Mouse (Mus musculus): Measurements from ENCODE around the gene Smad3. TPM values are rescaled to one million over a fixed set of nuclear protein-coding genes. Genes with fewer than 3 reads are reported as not detected.

The Smad3 gene
- total and polyA plus RNA-seq, 3 experiments: 12.4 to 18.4 (median 13.0) TPM

DNA sequence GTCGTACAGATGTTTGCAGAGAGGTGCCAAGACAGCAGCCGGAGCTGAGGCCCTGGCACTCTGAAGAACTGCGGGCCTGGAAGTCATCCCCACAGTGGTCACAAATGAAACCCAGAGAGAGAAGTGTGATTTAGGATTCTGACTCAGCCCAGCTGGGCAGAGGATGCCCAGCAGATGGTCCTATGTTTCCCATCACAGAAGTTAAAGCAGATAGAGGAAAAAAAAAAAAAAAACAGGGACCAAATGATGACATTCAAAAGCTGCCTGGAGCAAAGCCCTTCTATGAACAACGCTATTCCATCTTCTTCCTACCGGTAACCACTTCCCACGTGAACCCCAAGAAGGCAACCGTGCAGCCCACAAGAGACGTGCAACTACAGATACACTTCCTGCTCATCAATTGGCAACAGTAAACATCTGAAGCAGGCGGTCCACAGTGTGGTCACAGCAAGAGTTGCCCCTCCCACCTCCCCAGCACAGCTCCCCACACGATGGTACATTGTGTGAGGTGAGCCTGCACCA lies 17.4 kb downstream of the Smad3 start:
- peaks cover 22% of the 10 kb centered on the region for H3K4me1 ChIP-seq (ENCODE audit: control insufficient read depth, insufficient read depth, low read length)
- no peak for DNase-seq
- H3K27me3 ChIP-seq (ENCODE audit: control insufficient read depth, insufficient read depth, low read length): no peaks in the 10 kb centered on the region
- TF ChIP-seq POLR2A (IDR thresholded peaks at IDR 0.05; ENCODE audit: insufficient read depth, low read depth, low read length): no peak
- no peak for TF ChIP-seq CTCF (IDR thresholded peaks at IDR 0.05)
- TF ChIP-seq EP300 (IDR thresholded peaks at IDR 0.05; ENCODE audit: insufficient read depth, low read depth, low read length): no peak
- H3K27ac ChIP-seq: no peak overlapping the region
- H3K79me2 ChIP-seq (replicated peaks; ENCODE audit: control insufficient read depth, insufficient read depth, low read length): no peaks in the 10 kb centered on the region
- intact Hi-C loops (cut with DNase I): no loop called here
- H3K36me3 ChIP-seq (ENCODE audit: control insufficient read depth, insufficient read depth, low read length): no peaks in the 10 kb centered on the region
- H3K4me3 ChIP-seq: no peak overlapping the region
- no peak overlapping the region for H3K9ac ChIP-seq (ENCODE audit: low read depth, low read length)
- 90% methylated on average over 10 of the region's 10 CpGs for WGBS

DNA sequence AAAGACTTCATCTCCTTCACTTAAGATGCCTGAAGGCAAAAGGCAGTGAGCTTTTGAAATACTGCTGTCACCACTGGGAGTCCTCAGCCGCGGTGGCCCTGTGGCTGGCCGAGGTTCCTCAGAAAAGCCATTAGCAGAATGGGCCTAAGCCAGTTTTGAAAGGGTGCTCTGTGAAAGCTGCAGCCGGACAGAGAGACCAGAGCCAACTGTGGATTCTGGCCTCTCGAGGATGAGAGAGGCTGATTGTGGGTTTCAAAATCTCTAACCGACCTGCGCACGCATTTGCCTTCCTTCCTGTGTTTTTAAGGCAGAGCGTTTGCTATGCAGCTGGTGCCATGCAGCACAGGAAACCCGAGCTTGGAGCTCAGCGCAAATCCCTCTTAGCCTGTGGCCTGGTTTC lies 19.0 kb downstream of the Smad3 start:
- Histone ChIP-seq H3K4me3 (no peak overlapping the region), H3K79me2 (replicated peaks; ENCODE audit: control insufficient read depth, insufficient read depth, low read length) (no peaks in the 10 kb centered on the region), H3K27ac (no peak overlapping the region), H3K27me3 (ENCODE audit: control insufficient read depth, insufficient read depth, low read length) (no peaks in the 10 kb centered on the region), H3K4me1 (ENCODE audit: control insufficient read depth, insufficient read depth, low read length) (peaks cover 22% of the 10 kb centered on the region), H3K36me3 (ENCODE audit: control insufficient read depth, insufficient read depth, low read length) (no peaks in the 10 kb centered on the region), H3K9ac (ENCODE audit: low read depth, low read length) (no peak overlapping the region)
- no peak for DNase-seq
- intact Hi-C loops (cut with DNase I): no loop called here
- TF ChIP-seq EP300 (IDR thresholded peaks at IDR 0.05; ENCODE audit: insufficient read depth, low read depth, low read length) (no peak), CTCF (IDR thresholded peaks at IDR 0.05) (no peak), POLR2A (IDR thresholded peaks at IDR 0.05; ENCODE audit: insufficient read depth, low read depth, low read length) (no peak)
- 54% methylated on average over 11 of the region's 11 CpGs for WGBS

GRCm38 (mm10) chr9:63738086-63738701 lies 19.6 kb downstream of the Smad3 start:
- DNase-seq: no peak
- 84% methylated on average over 12 of the region's 12 CpGs for WGBS
- Histone ChIP-seq H3K27me3 (ENCODE audit: control insufficient read depth, insufficient read depth, low read length) (no peaks in the 10 kb centered on the region), H3K79me2 (replicated peaks; ENCODE audit: control insufficient read depth, insufficient read depth, low read length) (no peaks in the 10 kb centered on the region), H3K9ac (ENCODE audit: low read depth, low read length) (no peak overlapping the region), H3K4me3 (no peak overlapping the region), H3K36me3 (ENCODE audit: control insufficient read depth, insufficient read depth, low read length) (no peaks in the 10 kb centered on the region), H3K4me1 (ENCODE audit: control insufficient read depth, insufficient read depth, low read length) (peaks cover 20% of the 10 kb centered on the region), H3K27ac (no peak overlapping the region)
- intact Hi-C loops (cut with DNase I): no loop called here
- no peak for TF ChIP-seq POLR2A (IDR thresholded peaks at IDR 0.05; ENCODE audit: insufficient read depth, low read depth, low read length)
- peak; percentile 40; the same call in 1 of the 2 replicates for TF ChIP-seq EP300 (IDR thresholded peaks at IDR 0.05; ENCODE audit: insufficient read depth, low read depth, low read length)

GRCm38 (mm10) chr9:63737426-63737931 lies 20.3 kb downstream of the Smad3 start:
- Histone ChIP-seq H3K4me1 (ENCODE audit: control insufficient read depth, insufficient read depth, low read length) (peaks cover 14% of the 10 kb centered on the region), H3K4me3 (no peak overlapping the region), H3K79me2 (replicated peaks; ENCODE audit: control insufficient read depth, insufficient read depth, low read length) (no peaks in the 10 kb centered on the region), H3K27me3 (ENCODE audit: control insufficient read depth, insufficient read depth, low read length) (no peaks in the 10 kb centered on the region), H3K27ac (no peak overlapping the region), H3K9ac (ENCODE audit: low read depth, low read length) (no peak overlapping the region), H3K36me3 (ENCODE audit: control insufficient read depth, insufficient read depth, low read length) (no peaks in the 10 kb centered on the region)
- DNase-seq: peak; percentile 46 to 70
- TF ChIP-seq POLR2A (IDR thresholded peaks at IDR 0.05; ENCODE audit: insufficient read depth, low read depth, low read length) (no peak), EP300 (IDR thresholded peaks at IDR 0.05; ENCODE audit: insufficient read depth, low read depth, low read length) (no peak), CTCF (IDR thresholded peaks at IDR 0.05) (no peak)
- intact Hi-C loops (cut with DNase I): no loop called here
- 72% methylated on average over 9 of the region's 9 CpGs for WGBS

- Histone ChIP-seq H3K79me2 (replicated peaks; ENCODE audit: control insufficient read depth, insufficient read depth, low read length) (no peaks in the 10 kb centered on the region), H3K4me3 (no peak overlapping the region), H3K4me1 (ENCODE audit: control insufficient read depth, insufficient read depth, low read length) (peaks cover 9% of the 10 kb centered on the region), H3K36me3 (ENCODE audit: control insufficient read depth, insufficient read depth, low read length) (no peaks in the 10 kb centered on the region), H3K27me3 (ENCODE audit: control insufficient read depth, insufficient read depth, low read length) (no peaks in the 10 kb centered on the region), H3K9ac (ENCODE audit: low read depth, low read length) (no peak overlapping the region), H3K27ac (no peak overlapping the region)
- no peak for TF ChIP-seq POLR2A (IDR thresholded peaks at IDR 0.05; ENCODE audit: insufficient read depth, low read depth, low read length)
- no peak for TF ChIP-seq EP300 (IDR thresholded peaks at IDR 0.05; ENCODE audit: insufficient read depth, low read depth, low read length)
- no peak for TF ChIP-seq CTCF (IDR thresholded peaks at IDR 0.05)
- WGBS: 84% methylated on average over 8 of the region's 8 CpGs
- intact Hi-C loops (cut with DNase I): no loop called here
- DNase-seq: no peak
Observed at GRCm38 (mm10) chr9:63734261-63734660, 23.5 kb downstream of the Smad3 start.

DNA sequence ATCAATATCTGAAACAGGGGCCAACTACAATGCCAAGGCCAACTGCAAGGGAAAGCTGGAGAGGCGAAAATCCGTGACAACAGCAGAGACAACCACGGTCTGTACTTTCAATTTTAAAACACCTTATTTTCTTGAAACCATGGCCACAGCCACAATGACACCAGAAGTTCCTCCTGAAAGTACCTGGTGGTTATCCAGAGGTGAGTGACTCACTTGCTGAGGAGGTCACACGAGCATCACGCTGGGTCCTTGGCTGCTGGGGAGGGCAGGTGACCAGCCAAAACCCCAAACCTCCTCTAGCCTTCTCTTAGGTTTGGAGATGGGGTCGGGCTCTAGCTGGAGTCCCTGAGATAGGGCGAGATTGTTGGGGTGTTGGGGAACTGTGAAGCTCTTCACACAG lies 25.1 kb downstream of the Smad3 start:
- Histone ChIP-seq H3K9ac (ENCODE audit: low read depth, low read length) (no peak overlapping the region), H3K79me2 (replicated peaks; ENCODE audit: control insufficient read depth, insufficient read depth, low read length) (no peaks in the 10 kb centered on the region), H3K36me3 (ENCODE audit: control insufficient read depth, insufficient read depth, low read length) (no peaks in the 10 kb centered on the region), H3K27ac (no peak overlapping the region), H3K4me1 (ENCODE audit: control insufficient read depth, insufficient read depth, low read length) (peaks cover 3% of the 10 kb centered on the region), H3K27me3 (ENCODE audit: control insufficient read depth, insufficient read depth, low read length) (no peaks in the 10 kb centered on the region), H3K4me3 (no peak overlapping the region)
- intact Hi-C loops (cut with DNase I): no loop called here
- TF ChIP-seq CTCF (IDR thresholded peaks at IDR 0.05) (no peak), POLR2A (IDR thresholded peaks at IDR 0.05; ENCODE audit: insufficient read depth, low read depth, low read length) (no peak), EP300 (IDR thresholded peaks at IDR 0.05; ENCODE audit: insufficient read depth, low read depth, low read length) (no peak)
- WGBS: 91% methylated on average over 7 of the region's 7 CpGs
- DNase-seq: no peak

Data from heart, adult 2 months (tissue).